Mouse (Mus musculus): ENCODE measurements around the gene Bbof1.

Gene Bbof1

GRCm38 (mm10) chr12:84408819-84409507 lies at the start of gene Bbof1, which contains the start of gene Entpd5:
Bbof1 (plus strand) TSS chr12:84409071.
Entpd5 (minus strand) TSS chr12:84409029.
- DNase-seq (ENCODE audit: inconsistent age in 2 of 2, low spot score in 1 of 2): peak; percentile 92 to 97

GRCm38 (mm10) chr12:84361555-84362489 lies 47.0 kb upstream of the Bbof1 start, which contains the start of the genes Coq6 and Fam161b:
Coq6 (plus strand) TSS chr12:84361657.
Fam161b (minus strand) TSS chr12:84361833.
- DNase-seq (ENCODE audit: inconsistent age in 2 of 2, low spot score in 1 of 2): peak; percentile 95 to 98

- DNase-seq (ENCODE audit: inconsistent age in 2 of 2, low spot score in 1 of 2): peak in 1 of 2 experiments; percentile 74
These were observed 46.0 kb upstream of the Bbof1 start for GRCm38 (mm10) chr12:84362872-84363271.

GRCm38 (mm10) chr12:84364291-84364690 lies 44.6 kb upstream of the Bbof1 start:
- DNase-seq (ENCODE audit: inconsistent age in 2 of 2, low spot score in 1 of 2): no peak

- DNase-seq (ENCODE audit: inconsistent age in 2 of 2, low spot score in 1 of 2): no peak
These were observed 43.7 kb upstream of the Bbof1 start for GRCm38 (mm10) chr12:84365137-84365536.

GRCm38 (mm10) chr12:84366971-84367370 lies 41.9 kb upstream of the Bbof1 start:
- no peak for DNase-seq (ENCODE audit: inconsistent age in 2 of 2, low spot score in 1 of 2)

- DNase-seq (ENCODE audit: inconsistent age in 2 of 2, low spot score in 1 of 2): no peak
These were observed 37.2 kb upstream of the Bbof1 start for GRCm38 (mm10) chr12:84371647-84372046.

- DNase-seq (ENCODE audit: inconsistent age in 2 of 2, low spot score in 1 of 2): no peak
These were observed 34.9 kb upstream of the Bbof1 start for GRCm38 (mm10) chr12:84373831-84374481.

- no peak for DNase-seq (ENCODE audit: inconsistent age in 2 of 2, low spot score in 1 of 2)
These were observed 26.5 kb upstream of the Bbof1 start for GRCm38 (mm10) chr12:84382369-84382768.

GRCm38 (mm10) chr12:84384644-84385081 lies 24.2 kb upstream of the Bbof1 start:
- DNase-seq (ENCODE audit: inconsistent age in 2 of 2, low spot score in 1 of 2): peak in 1 of 2 experiments; percentile 60

- no peak for DNase-seq (ENCODE audit: inconsistent age in 2 of 2, low spot score in 1 of 2)
These were observed 23.5 kb upstream of the Bbof1 start for GRCm38 (mm10) chr12:84385408-84385807.

GRCm38 (mm10) chr12:84388097-84388496 lies 20.8 kb upstream of the Bbof1 start:
- no peak for DNase-seq (ENCODE audit: inconsistent age in 2 of 2, low spot score in 1 of 2)

GRCm38 (mm10) chr12:84388774-84389400 lies 20.0 kb upstream of the Bbof1 start:
- DNase-seq (ENCODE audit: inconsistent age in 2 of 2, low spot score in 1 of 2): no peak

GRCm38 (mm10) chr12:84390336-84390735 lies 18.5 kb upstream of the Bbof1 start:
- DNase-seq (ENCODE audit: inconsistent age in 2 of 2, low spot score in 1 of 2): no peak

GRCm38 (mm10) chr12:84392681-84393080 lies 16.2 kb upstream of the Bbof1 start:
- DNase-seq (ENCODE audit: inconsistent age in 2 of 2, low spot score in 1 of 2): no peak

GRCm38 (mm10) chr12:84393847-84394246 lies 15.0 kb upstream of the Bbof1 start:
- DNase-seq (ENCODE audit: inconsistent age in 2 of 2, low spot score in 1 of 2): no peak

GRCm38 (mm10) chr12:84396947-84397679 lies 11.8 kb upstream of the Bbof1 start:
- no peak for DNase-seq (ENCODE audit: inconsistent age in 2 of 2, low spot score in 1 of 2)

GRCm38 (mm10) chr12:84397685-84398084 lies 11.2 kb upstream of the Bbof1 start:
- no peak for DNase-seq (ENCODE audit: inconsistent age in 2 of 2, low spot score in 1 of 2)

- DNase-seq (ENCODE audit: inconsistent age in 2 of 2, low spot score in 1 of 2): peak in 1 of 2 experiments; percentile 70
These were observed 10.2 kb upstream of the Bbof1 start for GRCm38 (mm10) chr12:84398629-84399028.

- DNase-seq (ENCODE audit: inconsistent age in 2 of 2, low spot score in 1 of 2): peak in 1 of 2 experiments; percentile 12
These were observed 9.7 kb upstream of the Bbof1 start for GRCm38 (mm10) chr12:84399135-84399534.

Measured in adrenal gland, adult (tissue).